Mouse (Mus musculus) neural tube, embryonic 12.5 days (tissue): Measurements from ENCODE around the gene Esrrb. TPM values are rescaled to one million over a fixed set of nuclear protein-coding genes. Genes with fewer than 3 reads are reported as not detected.

Experiments used
- ATAC-seq: fragments of 200-750 bp; cut with Nextera tagmentation; 2 replicates; pipeline ENCODE4 v1.8.0; 2017; ENCODE audit warnings: low read depth, mild to moderate bottlenecking, moderate TSS enrichment, moderate library complexity; ENCODE audit not compliant: low FRiP score
- H3K27ac ChIP-seq: fragments of 300-500 bp; sonication (generic); 2 replicates; pipeline ENCODE4 v1.5.1; 2016
- H3K27me3 ChIP-seq: fragments of 300-500 bp; sonication (generic); replicated peaks from 2 replicates; pipeline ENCODE4 v1.6.1; 2016; ENCODE audit warnings: mild to moderate bottlenecking
- H3K36me3 ChIP-seq: fragments of 300-500 bp; sonication (generic); 2 replicates; pipeline ENCODE4 v1.6.1; 2016; ENCODE audit warnings: mild to moderate bottlenecking
- H3K4me1 ChIP-seq: fragments of 300-500 bp; sonication (generic); 2 replicates; pipeline ENCODE4 v1.6.1; 2016
- H3K4me2 ChIP-seq: fragments of 300-500 bp; sonication (generic); replicated peaks from 2 replicates; pipeline ENCODE4 v1.6.1; 2016; ENCODE audit warnings: mild to moderate bottlenecking
- H3K4me3 ChIP-seq: fragments of 300-500 bp; sonication (generic); 2 replicates; pipeline ENCODE4 v1.5.1; 2016
- H3K9ac ChIP-seq: fragments of 300-500 bp; sonication (generic); 2 replicates; pipeline ENCODE4 v1.6.1; 2016; ENCODE audit warnings: mild to moderate bottlenecking
- H3K9me3 ChIP-seq: fragments of 300-500 bp; sonication (generic); 2 replicates; pipeline ENCODE4 v1.6.1; 2016; ENCODE audit warnings: mild to moderate bottlenecking
- WGBS: fragments of 180-500 bp; shearing (Covaris S2); methylation state at CpG from one replicate; pipeline ENCODE4 v1.1.7; 2016; 5-methylcytosine and 5-hydroxymethylcytosine counted together
- polyA plus RNA-seq: library from polyadenylated mRNA; unstranded; fragments of >200 nt; fragmentation: Nextera tagmentation; extraction: Ambion mirVana; gene quantifications from 2 replicates; pipeline ENCODE4 v1.2.1, GENCODE M21; 2016

Esrrb gene
- polyA plus RNA-seq, 1 experiment from 2014 or later = 2.3 TPM

- no peaks in the 10 kb centered on the region for H3K36me3 ChIP-seq
- 36% methylated on average over 8 of the region's 8 CpGs for WGBS
- ATAC-seq = no peak
- H3K9ac ChIP-seq = no peak overlapping the region
- no peak overlapping the region for H3K4me2 ChIP-seq
- no peaks in the 10 kb centered on the region for H3K9me3 ChIP-seq
- no peaks in the 10 kb centered on the region for H3K4me1 ChIP-seq
- no peaks in the 10 kb centered on the region for H3K27me3 ChIP-seq
- no peak overlapping the region for H3K4me3 ChIP-seq
- H3K27ac ChIP-seq = no peak overlapping the region
Measured at GRCm38 (mm10) chr12:86547808-86548207, 186.9 kb downstream of the Esrrb start.

- Histone ChIP-seq H3K4me3 (no peak overlapping the region), H3K9ac (no peak overlapping the region), H3K4me2 (no peak overlapping the region), H3K4me1 (no peaks in the 10 kb centered on the region), H3K27ac (no peak overlapping the region), H3K9me3 (no peaks in the 10 kb centered on the region), H3K27me3 (no peaks in the 10 kb centered on the region), H3K36me3 (no peaks in the 10 kb centered on the region)
- 39% methylated on average over 10 of the region's 10 CpGs for WGBS
- ATAC-seq = no peak
Measured at GRCm38 (mm10) chr12:86553037-86553436, 192.1 kb downstream of the Esrrb start.

- H3K4me1 ChIP-seq = no peaks in the 10 kb centered on the region
- no peaks in the 10 kb centered on the region for H3K9me3 ChIP-seq
- no peak overlapping the region for H3K4me2 ChIP-seq
- no peaks in the 10 kb centered on the region for H3K27me3 ChIP-seq
- H3K27ac ChIP-seq = no peak overlapping the region
- no peak for ATAC-seq
- 53% methylated on average over 10 of the region's 10 CpGs for WGBS
- H3K9ac ChIP-seq = no peak overlapping the region
- H3K4me3 ChIP-seq = no peak overlapping the region
- H3K36me3 ChIP-seq = no peaks in the 10 kb centered on the region
Measured at GRCm38 (mm10) chr12:86556796-86557517, 196.0 kb downstream of the Esrrb start.

- no peak overlapping the region for H3K27ac ChIP-seq
- H3K4me2 ChIP-seq = no peak overlapping the region
- ATAC-seq = no peak
- 93% methylated on average over 9 of the region's 9 CpGs for WGBS
- no peaks in the 10 kb centered on the region for H3K27me3 ChIP-seq
- H3K4me1 ChIP-seq = no peaks in the 10 kb centered on the region
- no peaks in the 10 kb centered on the region for H3K9me3 ChIP-seq
- no peak overlapping the region for H3K9ac ChIP-seq
- no peak overlapping the region for H3K4me3 ChIP-seq
- no peaks in the 10 kb centered on the region for H3K36me3 ChIP-seq
Measured at GRCm38 (mm10) chr12:86558889-86559288, 198.0 kb downstream of the Esrrb start.

GRCm38 (mm10) chr12:86562705-86563104, 201.8 kb downstream of the Esrrb start:
- Histone ChIP-seq H3K4me1 (no peaks in the 10 kb centered on the region), H3K36me3 (no peaks in the 10 kb centered on the region), H3K9me3 (no peaks in the 10 kb centered on the region), H3K4me2 (no peak overlapping the region), H3K27ac (no peak overlapping the region), H3K4me3 (no peak overlapping the region), H3K9ac (no peak overlapping the region), H3K27me3 (no peaks in the 10 kb centered on the region)
- WGBS = 80% methylated on average over 3 of the region's 3 CpGs
- ATAC-seq = no peak

- no peak for ATAC-seq
- 85% methylated on average over 5 of the region's 5 CpGs for WGBS
- Histone ChIP-seq H3K9me3 (no peaks in the 10 kb centered on the region), H3K4me3 (no peak overlapping the region), H3K9ac (no peak overlapping the region), H3K36me3 (no peaks in the 10 kb centered on the region), H3K4me1 (no peaks in the 10 kb centered on the region), H3K27me3 (no peaks in the 10 kb centered on the region), H3K4me2 (no peak overlapping the region), H3K27ac (no peak overlapping the region)
Measured at GRCm38 (mm10) chr12:86565996-86566395, 205.1 kb downstream of the Esrrb start.

Other genes starting within 250 kb of the Esrrb start
- 23.1 and 24.5 TPM in 2 replicates for gene Gpatch2l, start 119.3 kb upstream of the Esrrb start, polyA plus RNA-seq